Mouse (Mus musculus) heart, embryonic 14.5 days (tissue): ENCODE measurements around the gene Minpp1. TPM values are rescaled to one million over a fixed set of nuclear protein-coding genes. Genes with fewer than 3 reads are reported as not detected.

Source experiments
- ATAC-seq: fragments of 200-750 bp; cut with Nextera tagmentation; 2 replicates; pipeline ENCODE4 v1.8.0; 2017; ENCODE audit warnings: low read depth, moderate TSS enrichment; ENCODE audit not compliant: insufficient number of reproducible peaks, insufficient read depth, low FRiP score
- H3K27ac ChIP-seq, 2 experiments: fragments of 200-500 bp in 1 of 2; fragments of 300-500 bp in 1 of 2; sonication (generic) in 1 of 2; replicated peaks in 1 of 2; 2 replicates each; pipeline ENCODE4 v1.5.1; 2012 to 2014; ENCODE audit warnings: low read depth in 2 of 2, low read length in 2 of 2, control low read depth in 1 of 2, mild to moderate bottlenecking in 1 of 2, mixed read lengths in 1 of 2; ENCODE audit not compliant: control insufficient read depth in 1 of 2, insufficient read depth in 1 of 2
- H3K27me3 ChIP-seq: fragments of 300-500 bp; sonication (generic); 2 replicates; pipeline ENCODE4 v1.6.1; 2014; ENCODE audit warnings: mild to moderate bottlenecking, low read length, control low read depth; ENCODE audit not compliant: control insufficient read depth, insufficient read depth
- H3K36me3 ChIP-seq: fragments of 300-500 bp; sonication (generic); 2 replicates; pipeline ENCODE4 v1.6.1; 2014; ENCODE audit warnings: mild to moderate bottlenecking, control low read depth, low read length, mixed read lengths; ENCODE audit not compliant: control insufficient read depth, insufficient read depth
- H3K4me1 ChIP-seq, 2 experiments: fragments of 200-500 bp in 1 of 2; fragments of 300-500 bp in 1 of 2; sonication (generic) in 1 of 2; 2 replicates each; pipeline ENCODE4 v1.6.1; 2012 to 2014; ENCODE audit warnings: low read length in 2 of 2, control low read depth in 1 of 2, mixed read lengths in 1 of 2; ENCODE audit not compliant: control insufficient read depth in 2 of 2, insufficient read depth in 2 of 2
- H3K4me2 ChIP-seq: fragments of 300-500 bp; sonication (generic); 2 replicates; pipeline ENCODE4 v1.6.1; 2014; ENCODE audit warnings: mild to moderate bottlenecking, low read length
- H3K4me3 ChIP-seq, 2 experiments: fragments of 200-500 bp in 1 of 2; fragments of 300-500 bp in 1 of 2; sonication (generic) in 1 of 2; 2 replicates each; pipeline ENCODE4 v1.5.1; 2012 to 2014; ENCODE audit warnings: low read length in 2 of 2, mild to moderate bottlenecking in 2 of 2, control low read depth in 1 of 2, low read depth in 1 of 2, moderate library complexity in 1 of 2; ENCODE audit not compliant: control insufficient read depth in 1 of 2, insufficient read depth in 1 of 2
- H3K9ac ChIP-seq: fragments of 300-500 bp; sonication (generic); 2 replicates; pipeline ENCODE4 v1.6.1; 2014; ENCODE audit warnings: mild to moderate bottlenecking, low read length
- H3K9me3 ChIP-seq: fragments of 300-500 bp; sonication (generic); 2 replicates; pipeline ENCODE4 v1.6.1; 2016; ENCODE audit warnings: low read length, control low read depth; ENCODE audit not compliant: control insufficient read depth
- WGBS: fragments of 180-500 bp; shearing (Covaris S2); extraction: QIAGEN DNeasy Blood & Tissue Kit; methylation state at CpG from one replicate; pipeline ENCODE4 v1.1.7; 2014; 5-methylcytosine and 5-hydroxymethylcytosine counted together
- polyA plus RNA-seq: library from polyadenylated mRNA; unstranded; fragments of >200 nt; fragmentation: Nextera tagmentation; extraction: Ambion mirVana; gene quantifications from 2 replicates; pipeline ENCODE4 v1.2.1, GENCODE M21; 2014

The Minpp1 gene
- polyA plus RNA-seq, 1 experiment from 2014 or later, result 57.2 TPM

GRCm38 (mm10) chr19:32501414-32501813 lies 15.8 kb downstream of the Minpp1 start:
- WGBS, result 74% methylated on average over 6 of the region's 6 CpGs
- H3K27me3 ChIP-seq, result no peaks in the 10 kb centered on the region
- no peak for ATAC-seq
- H3K36me3 ChIP-seq, result peaks cover 61% of the 10 kb centered on the region
- H3K4me2 ChIP-seq, result no peak overlapping the region
- no peak overlapping the region for H3K9ac ChIP-seq
- H3K9me3 ChIP-seq, result no peaks in the 10 kb centered on the region
- H3K4me3 ChIP-seq, result no peak overlapping the region
- H3K4me1 ChIP-seq, result no peaks in the 10 kb centered on the region
- no peak overlapping the region for H3K27ac ChIP-seq

- 84% methylated on average over 8 of the region's 8 CpGs for WGBS
- no peak for ATAC-seq
These were observed 20.5 kb downstream of the Minpp1 start for GRCm38 (mm10) chr19:32506081-32506480.

GRCm38 (mm10) chr19:32506514-32506913 lies 20.9 kb downstream of the Minpp1 start:
- ATAC-seq, result no peak
- H3K4me3 ChIP-seq, result no peak overlapping the region
- no peak overlapping the region for H3K4me2 ChIP-seq
- WGBS, result 93% methylated on average over 5 of the region's 5 CpGs
- peaks cover 3 to 15% of the 10 kb centered on the region in 2 experiments; a peak in 3 of 4 replicates for H3K4me1 ChIP-seq
- no peaks in the 10 kb centered on the region for H3K27me3 ChIP-seq
- peaks cover 39% of the 10 kb centered on the region for H3K36me3 ChIP-seq
- H3K9me3 ChIP-seq, result no peaks in the 10 kb centered on the region
- H3K27ac ChIP-seq, result no peak overlapping the region
- no peak overlapping the region for H3K9ac ChIP-seq

More at GRCm38 (mm10) chr19:32506081-32506480, 20.5 kb downstream of the Minpp1 start:
- peaks cover 37% of the 10 kb centered on the region for H3K36me3 ChIP-seq
- no peaks in the 10 kb centered on the region for H3K27me3 ChIP-seq
- H3K9me3 ChIP-seq, result no peaks in the 10 kb centered on the region
- H3K4me3 ChIP-seq, result no peak overlapping the region
- H3K9ac ChIP-seq, result no peak overlapping the region
- peaks cover 3 to 13% of the 10 kb centered on the region in 2 experiments; a peak in 3 of 4 replicates for H3K4me1 ChIP-seq
- no peak overlapping the region for H3K4me2 ChIP-seq
- H3K27ac ChIP-seq, result no peak overlapping the region

GRCm38 (mm10) chr19:32507100-32507499 lies 21.5 kb downstream of the Minpp1 start:
- no peak overlapping the region for H3K4me2 ChIP-seq
- no peaks in the 10 kb centered on the region for H3K9me3 ChIP-seq
- no peak overlapping the region for H3K9ac ChIP-seq
- H3K4me1 ChIP-seq, result peaks cover 3 to 15% of the 10 kb centered on the region in 2 experiments; a peak in 3 of 4 replicates
- no peak overlapping the region for H3K4me3 ChIP-seq
- H3K27me3 ChIP-seq, result no peaks in the 10 kb centered on the region
- ATAC-seq, result no peak
- H3K27ac ChIP-seq, result no peak overlapping the region
- H3K36me3 ChIP-seq, result peaks cover 42% of the 10 kb centered on the region
- 92% methylated on average over 6 of the region's 6 CpGs for WGBS

GRCm38 (mm10) chr19:32507526-32507925 lies 22.0 kb downstream of the Minpp1 start:
- Histone ChIP-seq H3K9me3 (no peaks in the 10 kb centered on the region), H3K9ac (no peak overlapping the region), H3K4me3 (no peak overlapping the region), H3K36me3 (peaks cover 47% of the 10 kb centered on the region), H3K27ac (no peak overlapping the region), H3K27me3 (no peaks in the 10 kb centered on the region), H3K4me2 (no peak overlapping the region), H3K4me1 (peaks cover 3 to 15% of the 10 kb centered on the region in 2 experiments; a peak in 3 of 4 replicates)
- ATAC-seq, result no peak
- 87% methylated on average over 9 of the region's 9 CpGs for WGBS

- H3K27ac ChIP-seq, result no peak overlapping the region
- H3K36me3 ChIP-seq, result peaks cover 64% of the 10 kb centered on the region
- no peaks in the 10 kb centered on the region for H3K27me3 ChIP-seq
- H3K4me2 ChIP-seq, result no peak overlapping the region
- 52% methylated on average over 3 of the region's 3 CpGs for WGBS
- no peak for ATAC-seq
- no peak overlapping the region for H3K4me3 ChIP-seq
- no peaks in the 10 kb centered on the region for H3K9me3 ChIP-seq
- H3K9ac ChIP-seq, result no peak overlapping the region
- peaks cover 3 to 15% of the 10 kb centered on the region in 2 experiments; a peak in 3 of 4 replicates for H3K4me1 ChIP-seq
These were observed 24.7 kb downstream of the Minpp1 start for GRCm38 (mm10) chr19:32510267-32510666.

GRCm38 (mm10) chr19:32510962-32511361 lies 25.4 kb downstream of the Minpp1 start:
- Histone ChIP-seq H3K4me3 (no peak overlapping the region), H3K9me3 (no peaks in the 10 kb centered on the region), H3K27me3 (no peaks in the 10 kb centered on the region), H3K4me2 (no peak overlapping the region), H3K9ac (no peak overlapping the region), H3K36me3 (peaks cover 64% of the 10 kb centered on the region), H3K27ac (no peak overlapping the region), H3K4me1 (peaks cover 3 to 15% of the 10 kb centered on the region in 2 experiments; a peak in 3 of 4 replicates)
- no peak for ATAC-seq
- WGBS, result 66% methylated on average over 6 of the region's 6 CpGs

- peaks cover 3 to 15% of the 10 kb centered on the region in 2 experiments; a peak in 3 of 4 replicates for H3K4me1 ChIP-seq
- H3K27me3 ChIP-seq, result no peaks in the 10 kb centered on the region
- no peak for ATAC-seq
- 25% methylated on average over 1 of the region's 1 CpGs for WGBS
- no peak overlapping the region for H3K27ac ChIP-seq
- no peak overlapping the region for H3K9ac ChIP-seq
- no peaks in the 10 kb centered on the region for H3K9me3 ChIP-seq
- H3K36me3 ChIP-seq, result peaks cover 66% of the 10 kb centered on the region
- H3K4me2 ChIP-seq, result no peak overlapping the region
- H3K4me3 ChIP-seq, result no peak overlapping the region
These were observed 26.9 kb downstream of the Minpp1 start for GRCm38 (mm10) chr19:32512518-32512917.
